Mouse (Mus musculus) adrenal gland, postnatal 10 days (tissue): ENCODE results near the gene Tsx. TPM values are rescaled to one million over a fixed set of nuclear protein-coding genes. Genes with fewer than 3 reads are reported as not detected.
"Not testable (repeated sequence)": the region's sequence is repeated elsewhere in the genome, so short reads cannot be mapped to it uniquely, and the experiment has no call there.

Experiments
- DNase-seq: peaks from one replicate; pipeline ENCODE4 v3.0.0; 2021; ENCODE audit warnings: mixed read lengths
- long read RNA-seq, 2 experiments: library from polyadenylated mRNA; stranded (forward); transcript quantifications; one replicate each; pipeline ENCODE4 v2.0.0; 2021
- total RNA-seq, 2 experiments: library from RNA; stranded (reverse); gene quantifications; 2 replicates each; pipeline ENCODE4 v1.2.3; 2021

The Tsx gene
- total RNA-seq, result under 1 TPM in 1 of 2 experiments, not detected in 1; 0.64 TPM
- long read RNA-seq, experiment 1, result 0 reads
- long read RNA-seq, experiment 2, partial matches to known transcripts, result 0 of 1 reads
- long read RNA-seq, experiment 2, other reads (novel, unspliced or antisense), result 1 of 1 reads

DNA sequence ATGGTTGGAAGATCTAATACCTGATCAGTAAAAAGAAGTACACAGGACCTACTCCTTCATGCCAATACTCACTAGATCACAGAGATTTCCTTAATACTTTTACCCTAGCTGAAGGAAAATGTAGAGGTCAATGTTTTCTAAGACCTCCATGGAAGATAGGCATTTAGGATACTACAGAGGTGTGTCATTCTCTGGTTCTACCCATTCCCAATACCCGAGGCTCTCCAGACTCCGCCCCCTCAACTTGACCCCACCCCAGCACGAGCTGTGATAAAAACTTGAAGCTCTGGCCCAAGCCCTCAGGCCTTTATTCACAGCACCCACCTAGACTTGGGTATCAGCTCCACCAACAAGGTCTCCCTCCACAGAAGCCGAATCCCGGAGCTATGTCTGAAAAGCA lies at the start of gene Tsx:
Gene Tsx (plus strand): TSS at position 301 of the 400 bp plus-strand sequence.
- DNase-seq, result no peak

DNA sequence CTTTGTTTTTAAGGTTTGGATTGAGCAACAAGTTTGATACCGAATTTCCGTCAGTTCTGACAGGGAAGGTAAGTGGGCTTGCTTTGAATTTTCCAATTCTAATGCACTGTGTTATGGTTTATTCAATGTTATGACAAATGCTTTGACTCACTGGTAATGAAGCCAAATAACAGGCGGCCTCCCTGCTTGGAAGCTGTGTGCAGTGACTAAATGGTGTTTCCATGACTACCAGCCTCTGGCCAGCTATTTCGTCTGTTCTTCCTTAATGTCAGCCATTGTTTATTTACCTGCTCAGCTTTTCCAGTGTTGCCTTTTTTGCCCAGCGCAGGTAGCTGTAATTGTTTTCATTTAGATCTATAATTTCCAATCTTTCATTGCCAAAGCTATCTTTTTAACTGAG lies 48.1 kb upstream of the Tsx start:
- peak; percentile 19 for DNase-seq

DNA sequence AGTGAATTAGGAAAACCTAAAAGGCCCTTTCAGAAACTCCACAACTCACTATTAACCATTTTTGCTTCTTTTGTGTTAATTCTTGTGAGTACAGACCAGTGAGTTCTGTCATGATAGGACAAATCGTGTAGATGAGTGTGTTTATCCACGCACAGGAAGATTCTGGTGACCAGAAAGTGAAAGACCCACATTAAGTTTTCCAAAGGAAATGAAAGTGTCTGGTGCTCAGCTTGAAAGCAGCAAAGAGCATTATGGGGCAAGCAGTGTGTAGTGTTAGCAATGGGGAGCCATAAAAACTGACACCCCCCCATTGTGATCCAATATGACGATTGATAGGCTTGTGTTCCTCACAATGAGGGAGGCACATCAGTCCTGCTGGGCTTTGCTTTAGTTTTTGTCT lies 45.6 kb upstream of the Tsx start:
- no peak for DNase-seq

DNA sequence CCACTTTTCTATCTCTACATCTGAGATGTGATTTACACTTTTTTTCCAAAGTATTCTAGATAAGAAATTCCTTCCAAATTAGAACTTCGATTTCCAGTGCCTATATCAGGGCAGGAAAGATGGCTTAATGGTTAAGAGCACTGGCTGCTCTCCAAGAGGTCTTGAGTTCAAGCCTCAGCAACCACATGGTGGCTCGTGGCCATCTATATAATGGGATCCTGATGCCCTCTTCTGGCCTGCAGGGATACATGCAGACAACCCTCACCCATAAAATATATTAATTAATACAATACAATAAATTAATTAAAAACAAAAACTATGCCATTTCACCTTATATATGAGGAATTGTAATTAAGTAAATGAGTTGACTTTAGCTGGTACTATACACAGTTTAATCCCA lies 43.0 kb upstream of the Tsx start:
- DNase-seq, result no peak

DNA sequence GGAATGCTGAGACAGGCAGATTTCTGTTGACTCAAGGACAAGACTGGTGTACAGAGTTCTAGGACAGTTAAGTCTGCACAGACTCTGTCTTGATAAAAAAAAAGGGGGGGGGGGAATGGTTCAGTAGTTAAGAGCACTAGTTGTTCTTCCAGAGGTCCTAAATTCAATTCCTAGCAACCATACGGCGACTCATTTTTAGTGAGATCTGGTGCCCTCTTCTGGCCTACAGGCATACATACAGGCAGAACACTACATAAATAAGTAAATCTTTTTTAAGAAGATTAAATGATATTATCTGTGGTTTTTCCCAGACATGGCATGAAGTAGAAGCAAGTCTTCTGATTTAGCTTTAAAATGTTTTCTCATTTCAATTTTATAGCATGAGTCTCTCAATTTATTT lies 42.6 kb upstream of the Tsx start:
- DNase-seq, result no peak

DNA sequence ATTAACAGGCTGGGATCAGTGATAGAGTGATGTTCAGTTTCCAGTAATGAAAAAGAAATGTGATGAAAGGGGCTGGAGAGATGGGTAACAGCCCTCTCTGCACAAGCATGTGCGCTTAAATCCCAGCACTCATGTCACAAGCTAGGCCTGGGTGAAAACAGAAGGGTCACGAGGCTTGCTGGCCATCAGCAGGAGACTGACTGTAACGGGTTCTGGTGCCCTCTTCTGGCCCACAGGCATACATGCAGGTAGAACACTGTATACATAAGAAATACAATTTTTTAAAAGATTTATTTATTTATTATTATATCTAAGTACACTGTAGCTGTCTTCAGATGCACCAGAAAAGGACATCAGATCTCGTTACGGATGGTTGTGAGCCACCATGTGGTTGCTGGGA lies 40.0 kb upstream of the Tsx start:
- no peak for DNase-seq

DNA sequence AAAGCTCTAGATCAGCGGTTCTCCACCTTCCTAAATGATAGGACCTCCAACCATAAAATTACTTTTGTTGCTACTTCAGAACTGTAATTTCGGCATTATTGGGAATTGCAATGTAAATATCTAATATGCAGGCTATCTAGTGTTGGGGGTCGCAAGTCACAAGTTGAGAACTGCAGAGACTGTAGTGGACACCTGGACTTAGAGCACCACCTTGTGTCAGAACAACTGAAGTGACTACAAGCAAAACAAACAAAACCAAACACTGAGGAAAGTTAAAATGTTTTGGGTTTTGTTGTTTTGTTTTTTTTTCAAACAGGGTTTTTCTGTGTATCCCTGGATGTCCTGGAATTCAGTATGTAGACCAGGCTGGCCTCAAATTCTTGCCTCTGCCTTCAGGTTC lies 29.7 kb upstream of the Tsx start:
- no peak for DNase-seq

DNA sequence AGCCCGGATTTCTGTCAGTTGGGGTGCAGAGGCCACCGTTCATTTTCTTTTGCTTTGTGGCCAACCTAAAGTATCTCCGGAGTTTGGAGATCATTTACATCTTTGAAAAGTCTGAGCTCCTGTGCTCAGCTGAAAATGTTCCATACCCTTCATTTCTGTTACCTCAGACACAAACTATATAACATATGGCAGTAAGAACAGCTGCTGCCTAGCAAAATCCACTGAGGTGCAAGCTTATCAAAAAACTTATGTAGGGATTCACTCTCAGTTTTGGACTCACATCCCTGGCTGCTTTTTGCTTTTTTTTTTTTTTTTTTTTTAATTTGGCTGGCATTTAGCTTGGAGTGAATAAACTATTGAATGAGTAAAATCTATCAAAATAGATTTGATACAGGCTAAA lies 26.1 kb upstream of the Tsx start:
- no peak for DNase-seq

DNA sequence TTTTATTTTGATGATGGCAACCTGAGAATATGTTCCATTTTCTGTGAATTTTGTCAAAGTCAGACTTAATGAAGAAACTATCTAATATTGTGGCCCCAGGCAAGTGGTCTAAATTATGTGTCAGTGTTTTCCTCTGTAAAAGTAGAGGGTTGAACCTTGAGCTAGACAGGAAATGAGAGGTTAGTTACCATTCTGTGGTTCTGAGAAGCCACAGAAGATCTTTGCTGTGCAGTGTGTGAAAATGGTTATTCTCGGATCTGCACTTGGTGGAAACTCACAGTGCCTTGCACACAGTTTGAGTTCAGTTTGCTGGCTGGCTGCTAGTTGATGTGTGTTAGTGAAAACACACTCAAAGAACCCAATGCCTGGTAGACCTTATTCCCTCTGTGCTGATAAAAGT lies 20.4 kb upstream of the Tsx start:
- DNase-seq, result no peak

DNA sequence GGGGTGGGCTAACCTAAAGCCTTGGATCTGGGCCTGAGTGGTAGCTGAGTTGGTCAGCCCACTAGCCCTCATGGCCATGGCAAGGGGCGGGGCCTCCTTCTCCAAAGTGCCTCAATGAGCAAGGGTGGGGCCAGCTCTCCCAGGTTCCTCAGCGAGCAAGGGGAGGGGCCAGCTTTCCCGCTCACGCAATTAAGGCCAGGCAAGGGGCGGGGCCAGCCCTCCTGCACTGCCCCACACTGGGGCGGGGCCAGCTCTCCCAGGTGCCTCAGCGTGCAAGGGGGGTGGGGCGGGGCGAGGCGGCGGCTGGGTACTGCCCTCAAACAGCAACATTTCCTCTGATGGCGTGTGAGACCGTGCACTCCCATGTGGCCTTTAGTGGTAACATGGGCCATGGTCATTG lies 9.2 kb upstream of the Tsx start:
- no peak for DNase-seq

DNA sequence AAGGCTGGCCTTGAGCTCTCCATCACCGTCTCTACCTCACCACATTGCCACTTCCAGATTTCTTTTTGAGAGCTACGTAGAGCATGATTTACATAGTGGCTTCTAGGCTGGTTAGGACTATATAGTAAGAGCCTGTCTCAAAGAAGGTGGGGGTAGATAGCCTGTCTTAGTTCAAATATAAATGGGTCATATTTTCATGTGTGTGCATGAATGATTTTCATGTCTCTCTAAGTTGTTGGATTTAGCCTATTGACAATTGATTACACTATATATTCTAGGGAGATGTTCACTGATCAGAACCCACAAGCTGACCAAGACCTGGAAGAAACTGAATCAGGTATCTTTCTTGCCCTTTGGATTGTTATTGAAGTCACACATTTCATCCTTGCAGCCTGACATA lies 7.4 kb downstream of the Tsx start, which contains the start of gene Gm26992:
Gene Gm26992 (plus strand): TSS at position 301 of the 400 bp plus-strand sequence.
- no peak for DNase-seq

DNA sequence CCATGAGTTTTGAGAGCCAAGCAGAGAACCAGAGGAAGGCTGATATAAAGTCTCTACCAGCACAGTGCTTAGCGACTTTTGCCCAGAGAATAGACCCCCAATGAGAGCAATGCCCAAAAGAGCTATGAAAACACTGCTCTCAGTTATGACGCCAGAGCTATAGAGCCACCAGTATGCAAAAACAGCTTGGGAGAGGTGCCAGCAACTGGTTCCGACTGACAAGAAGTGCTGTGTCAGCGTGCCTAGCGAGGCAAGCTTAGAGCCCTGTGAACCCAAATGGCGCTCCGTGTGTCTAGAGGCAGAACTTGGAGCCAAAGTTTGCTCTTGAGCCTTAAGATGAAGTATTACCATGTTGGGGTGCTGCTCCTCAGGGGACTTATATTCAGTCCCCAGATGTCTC lies 13.4 kb downstream of the Tsx start:
- DNase-seq, result no peak

DNA sequence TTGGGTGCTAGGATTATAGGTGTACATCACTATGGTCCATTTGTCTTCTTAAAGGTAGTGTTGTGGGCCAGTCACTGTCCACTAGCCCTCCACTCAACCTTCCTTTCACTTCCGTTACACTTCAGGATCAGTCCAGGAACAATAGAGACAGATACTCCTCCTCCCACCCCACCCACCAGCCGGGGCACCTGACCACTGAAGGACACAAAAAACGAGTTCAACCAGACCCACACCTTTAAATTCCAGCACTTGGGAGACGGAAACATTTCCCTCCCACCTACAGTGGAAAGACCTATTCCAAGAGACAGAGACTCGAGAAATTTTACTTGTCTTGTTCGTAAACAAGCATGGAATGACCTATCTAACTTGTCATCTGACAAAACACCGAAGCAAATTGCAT lies 18.0 kb downstream of the Tsx start:
- DNase-seq, result no peak

DNA sequence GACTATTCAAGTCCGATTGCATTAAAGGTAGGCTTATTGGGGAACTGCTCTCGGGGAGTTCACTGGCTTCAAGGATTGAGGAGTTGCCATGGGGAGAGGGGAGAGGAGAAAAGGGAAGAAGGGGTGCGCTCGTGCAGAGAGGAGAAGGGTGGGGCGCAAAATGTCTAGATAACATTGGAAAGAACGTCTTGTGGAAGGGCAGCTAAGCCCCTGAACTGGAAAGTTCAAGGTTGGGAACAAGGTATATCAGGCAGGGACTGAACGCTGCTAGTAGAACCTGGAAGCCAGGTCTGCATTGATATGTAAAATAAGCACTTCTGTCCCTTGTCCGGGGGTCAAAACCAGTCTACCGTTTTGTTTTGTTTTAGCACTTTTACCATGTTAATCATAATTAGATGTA lies 23.8 kb downstream of the Tsx start:
- no peak for DNase-seq

DNA sequence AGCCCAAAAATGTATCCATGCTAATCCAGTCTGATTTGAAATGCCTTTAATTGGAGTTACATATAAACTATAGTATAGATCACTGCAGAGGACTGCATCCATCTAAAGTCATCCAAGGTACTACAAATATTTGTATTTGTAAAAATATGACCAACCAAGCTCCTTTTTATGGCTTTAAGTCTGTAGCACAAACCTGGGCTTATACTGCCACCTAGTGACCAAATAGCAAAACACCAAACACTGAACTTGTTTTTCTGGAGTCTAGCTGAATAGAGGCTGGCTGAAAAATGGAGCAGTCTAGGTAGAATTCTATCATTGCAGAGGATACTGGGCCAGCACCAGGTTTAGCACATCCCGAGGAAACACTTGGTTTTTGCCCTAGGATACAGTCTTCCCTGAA lies 26.5 kb downstream of the Tsx start:
- DNase-seq, result peak; percentile 21

DNA sequence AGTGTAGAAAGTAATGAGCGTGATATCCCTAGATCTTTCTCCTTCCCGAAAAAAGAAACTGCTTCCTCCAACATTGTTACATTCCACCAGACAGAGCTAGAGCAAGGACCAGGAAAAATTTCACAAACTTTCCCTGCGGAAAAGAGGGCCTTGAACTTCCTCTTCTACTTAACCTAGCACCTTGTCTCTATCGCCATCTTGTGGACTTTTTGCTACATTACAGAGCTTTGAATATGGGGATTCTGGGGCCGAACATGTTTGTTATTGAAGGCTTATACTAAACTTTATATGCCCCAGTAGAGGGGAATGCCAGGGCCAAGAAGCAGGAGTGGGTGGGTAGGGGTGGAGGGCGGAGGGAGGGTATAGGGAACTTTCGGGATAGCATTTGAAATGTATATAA lies 29.5 kb downstream of the Tsx start:
- DNase-seq, result peak; percentile 28

DNA sequence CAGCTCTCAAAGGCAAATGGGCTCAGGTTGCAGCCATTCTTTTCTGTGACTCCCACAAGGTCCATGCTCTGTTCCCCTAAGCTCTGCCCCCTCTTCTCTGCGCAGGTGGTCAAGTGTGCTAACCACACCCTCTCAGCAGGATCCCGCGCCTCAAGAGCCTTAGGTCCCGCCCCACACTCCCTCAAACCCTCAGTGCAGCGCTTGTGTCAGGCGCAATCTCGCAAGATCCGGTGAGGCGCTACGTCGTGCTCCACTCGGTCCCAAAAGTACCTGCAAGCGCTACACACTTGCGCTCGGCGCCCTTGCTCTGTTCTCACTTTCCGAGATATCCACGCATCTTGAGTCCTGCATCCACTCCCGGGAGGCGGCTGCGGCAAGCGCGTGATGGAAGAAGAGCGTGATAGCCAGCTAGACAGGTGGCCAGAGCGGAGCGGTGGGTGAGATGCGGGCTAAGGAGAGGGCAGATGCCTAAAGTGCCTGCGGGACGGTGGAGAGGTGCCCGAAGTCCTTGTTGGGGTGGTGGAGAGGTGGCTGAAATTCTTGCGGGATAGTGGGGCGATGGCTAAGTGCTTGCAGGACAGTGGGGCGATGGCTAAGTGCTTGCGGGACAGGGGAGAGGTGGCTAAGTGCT lies 33.4 kb downstream of the Tsx start:
- peak; percentile 2 for DNase-seq

DNA sequence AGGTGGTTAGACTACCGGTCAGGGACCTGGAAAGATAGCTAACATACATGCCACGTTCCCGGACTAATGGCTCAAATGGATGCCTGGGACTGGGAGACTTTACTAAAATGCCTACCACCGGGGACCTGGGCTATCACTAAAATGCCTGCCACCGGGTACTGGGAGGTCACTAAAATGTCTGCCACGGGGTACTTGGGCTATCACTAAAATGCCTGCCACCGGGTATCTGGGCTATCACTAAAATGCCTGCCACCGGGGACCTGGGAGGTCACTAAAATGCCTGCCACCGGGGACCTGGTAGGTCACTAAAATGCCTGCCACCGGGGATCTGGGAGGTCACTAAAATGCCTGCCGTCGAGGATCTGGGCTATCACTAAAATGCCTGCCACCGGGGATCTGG lies 34.2 kb downstream of the Tsx start:
- not testable (repeated sequence) for DNase-seq

DNA sequence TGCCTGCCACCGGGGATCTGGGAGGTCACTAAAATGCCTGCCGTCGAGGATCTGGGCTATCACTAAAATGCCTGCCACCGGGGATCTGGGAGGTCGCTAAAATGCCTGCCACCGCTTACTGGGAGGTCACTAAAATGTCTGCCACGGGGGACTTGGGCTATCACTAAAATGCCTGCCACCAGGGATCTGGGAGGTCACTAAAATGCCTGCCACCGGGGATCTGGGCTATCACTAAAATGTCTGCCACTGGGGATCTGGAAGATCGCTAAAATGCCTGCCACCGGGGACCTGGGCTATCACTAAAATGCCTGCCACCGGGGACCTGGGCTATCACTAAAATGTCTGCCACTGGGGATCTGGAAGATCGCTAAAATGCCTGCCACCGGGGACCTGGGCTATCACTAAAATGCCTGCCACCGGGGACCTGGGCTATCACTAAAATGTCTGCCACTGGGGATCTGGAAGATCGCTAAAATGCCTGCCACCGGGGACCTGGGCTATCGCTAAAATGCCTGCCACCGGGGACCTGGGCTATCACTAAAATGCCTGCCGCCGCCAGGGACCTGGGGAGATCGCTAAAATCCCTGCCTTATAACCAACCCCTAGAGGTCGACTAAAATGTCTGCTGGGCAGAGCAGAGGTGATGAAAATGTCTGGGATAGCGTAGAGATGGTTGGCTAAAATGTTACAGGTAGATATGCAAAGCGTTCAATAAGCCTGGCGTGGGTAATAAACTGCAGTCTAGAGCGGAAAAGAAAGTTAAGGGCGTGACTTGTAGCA lies 34.9 kb downstream of the Tsx start:
- DNase-seq, result not testable (repeated sequence)

DNA sequence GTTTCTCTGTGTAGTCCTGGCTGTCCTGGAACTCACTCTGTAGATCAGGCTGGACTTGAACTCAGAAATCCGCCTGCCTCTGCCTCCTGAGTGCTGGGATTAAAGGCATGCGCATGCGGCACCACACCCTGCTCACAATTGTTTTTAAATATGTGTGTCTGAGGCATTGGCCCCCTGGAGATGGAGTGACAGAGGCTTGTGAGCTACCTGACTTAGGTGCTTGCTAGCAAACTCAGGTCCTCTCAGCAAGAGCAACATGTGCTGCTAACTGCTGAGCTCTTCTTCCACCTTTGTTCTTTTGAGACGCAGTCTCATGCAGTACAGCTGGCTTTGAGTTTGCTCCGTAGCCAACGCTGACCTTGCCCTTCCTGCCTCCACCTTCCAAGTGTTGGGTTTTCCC lies 38.5 kb downstream of the Tsx start:
- no peak for DNase-seq

DNA sequence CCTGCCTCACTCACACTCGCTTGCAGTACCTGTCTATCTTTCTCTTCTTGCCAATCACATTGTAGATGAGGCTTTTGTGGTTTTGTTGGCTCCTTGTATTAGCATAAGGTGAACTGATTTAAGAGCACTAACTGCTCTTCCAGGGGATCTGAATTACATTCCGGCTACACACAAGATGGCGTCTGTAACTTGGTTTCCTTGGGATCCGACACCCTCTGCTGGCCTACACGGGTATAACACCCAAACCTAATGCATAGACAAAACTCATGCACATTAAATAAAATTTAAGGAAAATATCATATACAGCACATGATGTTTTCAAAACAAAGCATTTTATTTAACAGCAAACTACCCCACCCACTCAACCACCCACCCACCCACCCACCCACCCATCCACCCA lies 45.8 kb downstream of the Tsx start:
- DNase-seq, result peak; percentile 5

DNA sequence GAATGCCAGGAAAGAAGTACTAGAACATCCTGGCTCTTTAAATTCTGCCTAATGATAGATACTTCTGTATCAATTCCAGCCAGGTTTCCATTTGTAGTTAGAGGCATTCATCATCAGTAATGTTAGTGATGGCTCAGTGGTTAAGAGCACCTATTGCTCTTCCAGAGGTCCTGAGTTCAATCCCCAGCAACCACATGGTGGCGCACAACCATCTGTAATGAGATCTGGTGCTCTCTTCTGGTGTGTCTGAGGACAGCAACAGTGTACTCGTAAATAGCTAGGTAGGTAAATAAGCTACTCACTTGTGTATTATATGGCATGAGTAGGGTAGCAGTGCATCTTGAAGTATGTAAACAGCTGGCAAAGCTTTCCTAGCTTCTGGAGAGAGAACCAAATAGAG lies 54.7 kb downstream of the Tsx start:
- DNase-seq, result no peak

DNA sequence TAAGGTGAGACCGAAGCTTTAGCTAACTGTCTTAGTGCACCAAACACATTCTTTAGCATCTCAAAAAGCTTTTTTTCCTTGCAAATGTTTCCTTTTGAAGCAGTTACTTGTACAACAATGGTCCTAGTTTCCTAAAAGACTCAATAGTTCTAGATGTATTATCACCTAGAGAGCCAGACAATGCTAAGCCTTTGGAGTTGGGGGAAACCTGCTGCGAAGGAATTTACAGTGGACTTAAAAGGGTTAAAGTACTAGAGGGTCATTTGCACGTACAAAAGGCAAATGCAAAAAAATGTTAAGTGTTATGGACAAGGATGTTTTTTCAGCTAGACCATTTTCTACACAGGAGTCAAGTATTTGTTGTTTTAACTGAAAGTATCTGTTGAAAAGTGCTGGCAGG lies 58.1 kb downstream of the Tsx start:
- DNase-seq, result no peak
